Mouse (Mus musculus): ENCODE data around the gene Nadk2.

- TF ChIP-seq GATA2 (IDR thresholded peaks at IDR 0.05; ENCODE audit: borderline replicate concordance, low read depth, low read length) (no peak), CTCF (IDR thresholded peaks at IDR 0.05; ENCODE audit: low read depth, low read length) (no peak), TAL1 (conservative IDR thresholded peaks at IDR 0.05; ENCODE audit: low read depth, low read length) (no peak), POLR2AphosphoS5 (IDR thresholded peaks at IDR 0.05; ENCODE audit: insufficient replicate concordance, low read depth, low read length) (no peak), GATA1 (IDR thresholded peaks at IDR 0.05; ENCODE audit: borderline replicate concordance, low read length) (no peak)
Measured at GRCm38 (mm10) chr15:9118852-9119251, 47.8 kb downstream of the Nadk2 start.
